Mouse (Mus musculus) cerebellum, adult 2 months (tissue): ENCODE results near the gene Odf2l.

Experiments
- CTCF ChIP-seq: fragments of 200-500 bp; IDR thresholded peaks from 2 replicates; pipeline ENCODE4 v1.5.1; 2011; ENCODE audit warnings: low read depth, mild to moderate bottlenecking, control low read depth, low read length, moderate library complexity, borderline replicate concordance; ENCODE audit not compliant: insufficient read depth
- POLR2A ChIP-seq: fragments of 200-500 bp; IDR thresholded peaks from 2 replicates; pipeline ENCODE4 v1.6.1; 2011; ENCODE audit warnings: low read length, control low read depth, borderline replicate concordance; ENCODE audit not compliant: insufficient read depth

GRCm38 (mm10) chr3:145170604-145171389 is 52.4 kb downstream of the Odf2l start:
- TF ChIP-seq POLR2A (no peak), CTCF (no peak)
